Comparison of ENCODE assay signal across 20 mouse cellular contexts in the genomic region with DNA sequence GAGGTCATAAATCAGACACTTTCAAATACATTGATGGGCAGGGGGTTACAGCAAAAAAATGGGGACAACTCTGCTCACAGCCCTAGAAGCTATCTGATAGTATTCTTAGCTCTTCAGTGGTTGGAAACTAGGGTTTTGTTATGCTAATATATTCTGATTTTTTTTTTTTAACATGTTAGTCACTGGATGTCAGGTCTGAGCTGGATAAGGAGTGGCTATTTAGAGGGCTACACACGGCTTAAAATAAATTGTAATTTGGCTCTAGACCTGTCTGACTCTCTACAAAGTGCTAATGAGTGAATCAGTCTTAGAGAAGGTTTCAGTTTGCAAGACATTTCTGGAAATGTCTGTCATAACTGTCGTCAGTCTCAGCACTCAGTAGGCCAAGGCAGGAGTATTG. TPM values are rescaled to one million over a fixed set of nuclear protein-coding genes. Genes with fewer than 3 reads are reported as not detected.
"Had no signal": no experiment of that assay in that cellular context is flagged by ENCODE, and none has a peak within 500 bp of the region (broad histone marks: within the 10 kb centered on the region; RNA-seq: fewer than 3 reads in every experiment).

No protein-coding gene starts in this region.

- H3K27ac ChIP-seq: limb, embryonic 10.5 days; limb, embryonic 13.5 days; liver, embryonic 12.5 days; liver, embryonic 15.5 days; lung, embryonic 15.5 days; macrophage; midbrain, embryonic 12.5 days; neural tube, embryonic 13.5 days had no signal

- H3K4me2 ChIP-seq: limb, embryonic 13.5 days; liver, embryonic 12.5 days; liver, embryonic 15.5 days; lung, embryonic 15.5 days; midbrain, embryonic 12.5 days; neural tube, embryonic 13.5 days had no signal

- H3K36me3 ChIP-seq: limb, embryonic 13.5 days; liver, embryonic 12.5 days; liver, embryonic 15.5 days; lung, embryonic 15.5 days had no signal

- ATAC-seq: midbrain, embryonic 16.5 days had no signal

- H3K27me3 ChIP-seq: limb, embryonic 13.5 days; liver, embryonic 12.5 days; liver, embryonic 15.5 days; lung, embryonic 15.5 days; megakaryocyte, embryonic 14.5 days; midbrain, embryonic 12.5 days; neural tube, embryonic 13.5 days had no signal

- DNase-seq: kidney, adult 18-20 months; kidney, adult 9 months; kidney, postnatal 14 days; kidney, postnatal 4 days; lung, adult 18-20 months; lung, postnatal 14 days; thymus, adult 18-20 months; thymus, postnatal 36 days had no signal

- H3K9me3 ChIP-seq: limb, embryonic 10.5 days; limb, embryonic 13.5 days; liver, embryonic 15.5 days; lung, embryonic 15.5 days; neural tube, embryonic 13.5 days had no signal

- H3K4me3 ChIP-seq: limb, embryonic 10.5 days; limb, embryonic 13.5 days; liver, embryonic 12.5 days; liver, embryonic 15.5 days; lung, embryonic 15.5 days; megakaryocyte, embryonic 14.5 days; midbrain, embryonic 12.5 days; myocyte; neural tube, embryonic 13.5 days had no signal

- H3K4me1 ChIP-seq: limb, embryonic 10.5 days; lung, embryonic 15.5 days; megakaryocyte, embryonic 14.5 days; midbrain, embryonic 12.5 days; neural tube, embryonic 13.5 days had no signal

- H3K9ac ChIP-seq: limb, embryonic 13.5 days; liver, embryonic 12.5 days; liver, embryonic 15.5 days; lung, embryonic 15.5 days; midbrain, embryonic 12.5 days; neural tube, embryonic 13.5 days had no signal

RNA-seq across cellular contexts. Expression of gene Enpp3, which starts 37.5 kb away (rescaled TPM):
- total RNA-seq: monocyte, adult 5-6 weeks had no signal
- polyA plus RNA-seq: macrophage had no signal
